Mouse (Mus musculus): ENCODE data around the gene Secisbp2.

Secisbp2 gene

GRCm38 (mm10) chr13:51685290-51685966 is 33.9 kb downstream of the Secisbp2 start:
- no peak for DNase-seq (ENCODE audit: low spot score)

GRCm38 (mm10) chr13:51686966-51687365 is 35.5 kb downstream of the Secisbp2 start:
- DNase-seq (ENCODE audit: low spot score), result no peak

- no peak for DNase-seq (ENCODE audit: low spot score)
Measured at GRCm38 (mm10) chr13:51688688-51689087, 37.2 kb downstream of the Secisbp2 start.

- no peak for DNase-seq (ENCODE audit: low spot score)
Measured at GRCm38 (mm10) chr13:51696481-51696880, 45.0 kb downstream of the Secisbp2 start.

- DNase-seq (ENCODE audit: low spot score), result no peak
Measured at GRCm38 (mm10) chr13:51697455-51697854, 46.0 kb downstream of the Secisbp2 start.

- no peak for DNase-seq (ENCODE audit: low spot score)
Measured at GRCm38 (mm10) chr13:51697897-51698296, 46.4 kb downstream of the Secisbp2 start.

- DNase-seq (ENCODE audit: low spot score), result no peak
Measured at GRCm38 (mm10) chr13:51698318-51698717, 46.8 kb downstream of the Secisbp2 start.

- no peak for DNase-seq (ENCODE audit: low spot score)
Measured at GRCm38 (mm10) chr13:51703893-51704292, 52.4 kb downstream of the Secisbp2 start.

GRCm38 (mm10) chr13:51705882-51706854 is 54.7 kb downstream of the Secisbp2 start:
- no peak for DNase-seq (ENCODE audit: low spot score)

- no peak for DNase-seq (ENCODE audit: low spot score)
Measured at GRCm38 (mm10) chr13:51710738-51711137, 59.2 kb downstream of the Secisbp2 start.

GRCm38 (mm10) chr13:51712022-51712421 is 60.5 kb downstream of the Secisbp2 start:
- DNase-seq (ENCODE audit: low spot score), result no peak

- DNase-seq (ENCODE audit: low spot score), result no peak
Measured at GRCm38 (mm10) chr13:51716350-51717263, 65.1 kb downstream of the Secisbp2 start.

GRCm38 (mm10) chr13:51719256-51719655 is 67.8 kb downstream of the Secisbp2 start:
- DNase-seq (ENCODE audit: low spot score), result no peak

- no peak for DNase-seq (ENCODE audit: low spot score)
Measured at GRCm38 (mm10) chr13:51720556-51720955, 69.1 kb downstream of the Secisbp2 start.

- no peak for DNase-seq (ENCODE audit: low spot score)
Measured at GRCm38 (mm10) chr13:51723114-51723513, 71.6 kb downstream of the Secisbp2 start.

- DNase-seq (ENCODE audit: low spot score), result no peak
Measured at GRCm38 (mm10) chr13:51724566-51724965, 73.1 kb downstream of the Secisbp2 start.

- no peak for DNase-seq (ENCODE audit: low spot score)
Measured at GRCm38 (mm10) chr13:51725446-51725845, 73.9 kb downstream of the Secisbp2 start.

- no peak for DNase-seq (ENCODE audit: low spot score)
Measured at GRCm38 (mm10) chr13:51725926-51726574, 74.6 kb downstream of the Secisbp2 start.

GRCm38 (mm10) chr13:51727364-51727763 is 75.9 kb downstream of the Secisbp2 start:
- no peak for DNase-seq (ENCODE audit: low spot score)

- DNase-seq (ENCODE audit: low spot score), result peak; percentile 80
Measured at GRCm38 (mm10) chr13:51729887-51730361, 78.4 kb downstream of the Secisbp2 start.

GRCm38 (mm10) chr13:51731474-51731873 is 80.0 kb downstream of the Secisbp2 start:
- no peak for DNase-seq (ENCODE audit: low spot score)
